Mouse (Mus musculus): ENCODE measurements around the gene Tmem267. TPM values are rescaled to one million over a fixed set of nuclear protein-coding genes. Genes with fewer than 3 reads are reported as not detected.
"Not testable (repeated sequence)": the region's sequence is repeated elsewhere in the genome, so short reads cannot be mapped to it uniquely, and the experiment has no call there.

Gene Tmem267
- polyA plus RNA-seq, 1 experiment = 7.5 TPM

- H3K4me1 ChIP-seq (ENCODE audit: control insufficient read depth, insufficient read depth, low read length); H3K27me3 ChIP-seq (replicated peaks; ENCODE audit: control insufficient read depth, insufficient read depth, low read length); H3K27ac ChIP-seq (ENCODE audit: insufficient read depth, low read depth, low read length); H3K36me3 ChIP-seq (ENCODE audit: control insufficient read depth, insufficient read depth, low read length); H3K4me3 ChIP-seq (ENCODE audit: insufficient read depth, low read depth, low read length): not testable (repeated sequence)
- peak; percentile 36 for DNase-seq
These were observed 112.3 kb downstream of the Tmem267 start for GRCm38 (mm10) chr13:119600166-119600565.

- not testable (repeated sequence) for H3K4me1 ChIP-seq (ENCODE audit: control insufficient read depth, insufficient read depth, low read length); H3K27me3 ChIP-seq (replicated peaks; ENCODE audit: control insufficient read depth, insufficient read depth, low read length); H3K27ac ChIP-seq (ENCODE audit: insufficient read depth, low read depth, low read length); H3K36me3 ChIP-seq (ENCODE audit: control insufficient read depth, insufficient read depth, low read length); H3K4me3 ChIP-seq (ENCODE audit: insufficient read depth, low read depth, low read length)
- peak; percentile 51 for DNase-seq
- 61% methylated on average over 13 of the region's 13 CpGs for WGBS
These were observed 115.0 kb downstream of the Tmem267 start for GRCm38 (mm10) chr13:119602688-119603331.

- H3K4me3 ChIP-seq (ENCODE audit: insufficient read depth, low read depth, low read length); H3K27ac ChIP-seq (ENCODE audit: insufficient read depth, low read depth, low read length); H3K4me1 ChIP-seq (ENCODE audit: control insufficient read depth, insufficient read depth, low read length); DNase-seq; H3K36me3 ChIP-seq (ENCODE audit: control insufficient read depth, insufficient read depth, low read length); H3K27me3 ChIP-seq (replicated peaks; ENCODE audit: control insufficient read depth, insufficient read depth, low read length): not testable (repeated sequence)
- 94% methylated on average over 8 of the region's 8 CpGs for WGBS
These were observed 116.1 kb downstream of the Tmem267 start for GRCm38 (mm10) chr13:119603890-119604289.

GRCm38 (mm10) chr13:119604322-119604721 lies 116.5 kb downstream of the Tmem267 start:
- H3K27ac ChIP-seq (ENCODE audit: insufficient read depth, low read depth, low read length); H3K27me3 ChIP-seq (replicated peaks; ENCODE audit: control insufficient read depth, insufficient read depth, low read length); H3K36me3 ChIP-seq (ENCODE audit: control insufficient read depth, insufficient read depth, low read length); DNase-seq; H3K4me1 ChIP-seq (ENCODE audit: control insufficient read depth, insufficient read depth, low read length); H3K4me3 ChIP-seq (ENCODE audit: insufficient read depth, low read depth, low read length): not testable (repeated sequence)
- WGBS = 94% methylated on average over 8 of the region's 9 CpGs

GRCm38 (mm10) chr13:119618841-119619240 lies 131.0 kb downstream of the Tmem267 start:
- Histone ChIP-seq H3K4me1 (ENCODE audit: control insufficient read depth, insufficient read depth, low read length) (peaks cover 8% of the 10 kb centered on the region; the same call in 1 of the 2 replicates), H3K36me3 (ENCODE audit: control insufficient read depth, insufficient read depth, low read length) (no peaks in the 10 kb centered on the region), H3K4me3 (ENCODE audit: insufficient read depth, low read depth, low read length) (no peak overlapping the region), H3K27ac (ENCODE audit: insufficient read depth, low read depth, low read length) (peak overlapping the region; percentile 89), H3K27me3 (replicated peaks; ENCODE audit: control insufficient read depth, insufficient read depth, low read length) (no peaks in the 10 kb centered on the region)
- no peak for TF ChIP-seq POLR2A (IDR thresholded peaks at IDR 0.05; ENCODE audit: low read depth, low read length)
- no peak for TF ChIP-seq CTCF (conservative IDR thresholded peaks at IDR 0.05; ENCODE audit: insufficient read depth, insufficient read length, low read depth, low read length)
- peak; percentile 83 for DNase-seq
- 52% methylated on average over 3 of the region's 3 CpGs for WGBS

- no peak overlapping the region for H3K4me3 ChIP-seq (ENCODE audit: insufficient read depth, low read depth, low read length)
- TF ChIP-seq CTCF (conservative IDR thresholded peaks at IDR 0.05; ENCODE audit: insufficient read depth, insufficient read length, low read depth, low read length) (no peak), POLR2A (IDR thresholded peaks at IDR 0.05; ENCODE audit: low read depth, low read length) (no peak)
- peaks cover 8% of the 10 kb centered on the region; the same call in 1 of the 2 replicates for H3K4me1 ChIP-seq (ENCODE audit: control insufficient read depth, insufficient read depth, low read length)
- DNase-seq = peak; percentile 94
- no peaks in the 10 kb centered on the region for H3K27me3 ChIP-seq (replicated peaks; ENCODE audit: control insufficient read depth, insufficient read depth, low read length)
- H3K36me3 ChIP-seq (ENCODE audit: control insufficient read depth, insufficient read depth, low read length) = no peaks in the 10 kb centered on the region
- H3K27ac ChIP-seq (ENCODE audit: insufficient read depth, low read depth, low read length) = peak overlapping the region; percentile 89
- 20% methylated on average over 3 of the region's 3 CpGs for WGBS
These were observed 131.9 kb downstream of the Tmem267 start for GRCm38 (mm10) chr13:119619735-119620134.

- Histone ChIP-seq H3K36me3 (ENCODE audit: control insufficient read depth, insufficient read depth, low read length) (no peaks in the 10 kb centered on the region), H3K4me3 (ENCODE audit: insufficient read depth, low read depth, low read length) (no peak within 1 kb of the TSS), H3K4me1 (ENCODE audit: control insufficient read depth, insufficient read depth, low read length) (peaks cover 7% of the 10 kb centered on the region; the same call in 1 of the 2 replicates), H3K27me3 (replicated peaks; ENCODE audit: control insufficient read depth, insufficient read depth, low read length) (no peaks in the 10 kb centered on the region), H3K27ac (ENCODE audit: insufficient read depth, low read depth, low read length) (no peak within 1 kb of the TSS)
- TF ChIP-seq CTCF (conservative IDR thresholded peaks at IDR 0.05; ENCODE audit: insufficient read depth, insufficient read length, low read depth, low read length) (no peak), POLR2A (IDR thresholded peaks at IDR 0.05; ENCODE audit: low read depth, low read length) (no peak)
- DNase-seq = no peak
- WGBS = 63% methylated on average over 6 of the region's 6 CpGs
These were observed 135.8 kb downstream of the Tmem267 start, which contains the start of gene Ccl28 for GRCm38 (mm10) chr13:119623634-119624033. TSS of gene Ccl28 (plus strand) at chr13:119623819.

GRCm38 (mm10) chr13:119625952-119626351 lies 138.1 kb downstream of the Tmem267 start:
- H3K27me3 ChIP-seq (replicated peaks; ENCODE audit: control insufficient read depth, insufficient read depth, low read length); H3K4me1 ChIP-seq (ENCODE audit: control insufficient read depth, insufficient read depth, low read length); H3K36me3 ChIP-seq (ENCODE audit: control insufficient read depth, insufficient read depth, low read length); H3K4me3 ChIP-seq (ENCODE audit: insufficient read depth, low read depth, low read length); H3K27ac ChIP-seq (ENCODE audit: insufficient read depth, low read depth, low read length): not testable (repeated sequence)
- TF ChIP-seq CTCF (conservative IDR thresholded peaks at IDR 0.05; ENCODE audit: insufficient read depth, insufficient read length, low read depth, low read length) = peak; percentile 81
- DNase-seq = peak; percentile 68
- 76% methylated on average over 5 of the region's 5 CpGs for WGBS
